Mouse (Mus musculus): ENCODE data around the gene Ifna9.
"Not testable (repeated sequence)": the region's sequence is repeated elsewhere in the genome, so short reads cannot be mapped to it uniquely, and the experiment has no call there.

Ifna9 gene

GRCm38 (mm10) chr4:88592285-88592684, at the start of gene Ifna9:
Gene Ifna9 (minus strand): TSS chr4:88592385.
- no peak for DNase-seq (ENCODE audit: low spot score in 2 of 2)

DNA sequence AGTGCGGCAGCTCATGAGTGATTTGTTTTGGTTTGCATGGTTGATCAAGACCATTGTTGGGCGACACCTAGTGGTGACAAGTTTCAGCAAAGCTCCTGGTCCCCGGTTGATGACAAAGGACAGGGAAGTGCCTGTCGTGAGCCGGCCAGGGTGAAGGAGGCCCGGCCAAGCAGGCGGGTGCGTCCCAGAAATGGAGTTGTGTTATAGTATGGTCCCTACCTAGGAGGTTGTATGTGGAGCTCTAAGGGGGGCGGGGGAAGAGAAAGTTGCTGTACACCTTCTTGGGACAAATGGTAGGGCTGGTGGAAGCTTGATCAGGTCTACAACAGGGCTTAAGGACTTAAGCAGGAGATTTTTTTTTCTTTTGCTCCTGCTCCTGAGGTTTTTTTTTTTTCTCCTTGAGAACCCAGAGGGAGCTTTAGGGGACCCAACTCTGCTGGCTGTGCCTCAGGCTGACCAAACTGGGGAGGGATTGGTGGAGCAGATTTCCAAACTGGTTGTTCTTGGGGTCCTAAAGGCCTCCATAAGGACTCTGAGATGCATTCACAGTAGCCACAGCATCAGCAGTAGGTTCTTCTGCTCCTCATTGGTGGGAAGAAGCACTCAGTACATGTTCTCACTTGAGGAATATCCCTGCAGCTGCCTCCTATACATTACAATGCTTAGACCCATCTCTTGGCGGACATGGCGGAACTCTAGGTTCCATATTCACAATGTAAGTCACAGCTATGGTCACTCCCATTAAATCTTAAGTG, 49.1 kb upstream of the Ifna9 start:
- DNase-seq (ENCODE audit: low spot score in 2 of 2): peak; percentile 83 to 86

DNA sequence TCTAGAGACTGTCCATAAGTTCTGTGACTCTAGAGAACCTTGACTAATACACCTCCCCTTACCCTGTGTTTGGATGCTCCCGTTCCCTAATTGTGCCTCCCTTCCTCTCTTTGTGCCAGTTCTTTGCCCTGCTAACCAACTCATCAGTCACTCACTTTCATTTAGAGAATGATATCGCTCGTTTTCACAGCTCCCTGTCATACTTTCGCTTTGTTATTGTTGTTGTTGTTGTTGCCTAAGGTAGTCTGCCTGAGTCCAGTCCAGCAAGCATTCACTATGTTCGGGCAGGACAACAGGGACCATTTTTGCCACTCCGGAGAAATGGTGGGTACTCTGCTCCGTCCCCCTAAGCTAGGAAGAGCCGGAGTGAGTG, 48.5 kb upstream of the Ifna9 start:
- no peak for DNase-seq (ENCODE audit: low spot score in 2 of 2)

GRCm38 (mm10) chr4:88634311-88634710, 42.1 kb upstream of the Ifna9 start, which contains the start of gene C87499:
Gene C87499 (minus strand): TSS chr4:88634411.
- DNase-seq (ENCODE audit: low spot score in 2 of 2): no peak

DNA sequence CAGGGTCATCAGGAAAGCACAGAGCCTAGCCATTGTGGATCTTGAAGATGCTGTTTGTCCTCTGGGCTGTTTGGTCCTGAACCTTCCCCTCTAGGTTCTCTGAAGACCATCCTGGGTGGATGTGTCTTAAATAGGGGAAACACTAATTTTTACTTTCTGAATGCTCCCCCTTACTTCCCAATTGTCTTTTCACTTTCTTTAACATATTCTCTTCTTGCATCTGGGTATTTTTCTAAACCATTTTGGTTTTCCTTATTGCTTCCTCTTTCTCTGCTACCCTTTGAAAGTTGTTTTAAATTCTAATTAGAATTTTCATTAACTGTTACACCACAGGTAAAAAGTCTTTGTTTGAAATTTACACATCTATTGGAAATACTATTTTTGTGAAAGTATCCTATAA, 11.1 kb upstream of the Ifna9 start, which contains the start of gene Ifna12:
TSS of gene Ifna12 (minus strand) at position 101 of the 400 bp plus-strand sequence.
- no peak for DNase-seq (ENCODE audit: low spot score in 2 of 2)

DNA sequence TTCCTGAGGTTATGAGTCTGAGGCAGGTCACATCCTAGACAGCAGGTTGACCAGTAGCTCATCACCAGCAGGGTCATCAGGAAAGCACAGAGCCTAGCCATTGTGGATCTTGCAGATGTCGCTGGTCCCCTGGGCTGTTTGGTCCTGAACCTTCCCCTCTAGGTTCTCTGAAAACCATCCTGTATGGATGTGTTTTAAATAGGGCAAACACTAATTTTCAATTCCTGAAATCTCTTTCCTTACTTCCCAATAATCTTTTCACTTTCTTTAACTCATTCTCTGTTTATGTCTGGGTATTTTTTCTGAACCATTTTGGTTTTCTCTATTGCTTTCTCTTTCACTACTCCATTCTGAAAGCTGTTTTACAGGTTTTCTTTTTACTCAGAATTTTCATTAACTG, 20.5 kb downstream of the Ifna9 start, which contains the start of gene Ifna14:
TSS of gene Ifna14 (minus strand) at position 101 of the 400 bp plus-strand sequence.
- DNase-seq (ENCODE audit: low spot score in 2 of 2): no peak

DNA sequence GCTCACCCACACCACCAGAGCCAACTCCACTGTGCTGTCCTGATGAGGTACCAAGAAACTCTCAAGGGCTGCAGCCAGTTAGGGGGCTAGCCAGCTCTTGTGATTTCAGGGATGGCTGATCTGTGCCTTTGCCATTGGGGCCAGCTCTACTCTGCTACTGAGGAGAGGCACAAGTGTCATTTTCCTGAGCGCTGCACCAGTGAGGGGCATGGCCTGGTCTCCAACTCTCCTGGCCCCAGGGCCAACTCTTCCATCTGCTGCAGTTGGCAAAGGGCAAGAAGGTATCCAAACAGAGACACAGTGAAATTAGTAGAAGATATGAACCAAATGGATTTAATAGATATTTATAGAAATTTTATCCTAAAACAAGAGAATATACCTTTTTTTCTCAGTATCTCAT, 30.4 kb downstream of the Ifna9 start:
- DNase-seq (ENCODE audit: low spot score in 2 of 2): no peak

DNA sequence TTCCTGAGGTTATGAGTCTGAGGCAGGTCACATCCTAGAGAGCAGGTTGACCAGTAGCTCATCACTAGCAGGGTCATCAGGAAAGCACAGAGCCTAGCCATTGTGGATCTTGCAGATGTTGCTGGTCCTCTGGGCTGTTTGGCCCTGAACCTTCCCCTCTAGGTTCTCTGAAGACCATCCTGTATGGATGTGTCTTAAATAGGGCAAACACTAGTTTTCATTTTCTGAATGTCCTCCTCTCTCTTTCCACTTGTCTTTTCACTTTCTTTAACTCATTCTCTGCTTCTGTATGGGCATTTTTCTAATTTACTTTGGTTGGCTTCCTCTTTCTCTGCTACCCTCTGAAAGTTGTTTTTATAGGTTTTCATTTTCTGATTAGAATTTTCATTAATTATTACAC, 34.0 kb downstream of the Ifna9 start, which contains the start of gene Ifna15:
TSS of gene Ifna15 (minus strand) at position 101 of the 400 bp plus-strand sequence.
- DNase-seq (ENCODE audit: low spot score in 2 of 2): not testable (repeated sequence)

- peak; percentile 47 to 67 for DNase-seq (ENCODE audit: low spot score in 2 of 2)
Observed at GRCm38 (mm10) chr4:88550161-88550945, 41.8 kb downstream of the Ifna9 start.

GRCm38 (mm10) chr4:88547986-88548385, 44.2 kb downstream of the Ifna9 start:
- no peak for DNase-seq (ENCODE audit: low spot score in 2 of 2)

DNA sequence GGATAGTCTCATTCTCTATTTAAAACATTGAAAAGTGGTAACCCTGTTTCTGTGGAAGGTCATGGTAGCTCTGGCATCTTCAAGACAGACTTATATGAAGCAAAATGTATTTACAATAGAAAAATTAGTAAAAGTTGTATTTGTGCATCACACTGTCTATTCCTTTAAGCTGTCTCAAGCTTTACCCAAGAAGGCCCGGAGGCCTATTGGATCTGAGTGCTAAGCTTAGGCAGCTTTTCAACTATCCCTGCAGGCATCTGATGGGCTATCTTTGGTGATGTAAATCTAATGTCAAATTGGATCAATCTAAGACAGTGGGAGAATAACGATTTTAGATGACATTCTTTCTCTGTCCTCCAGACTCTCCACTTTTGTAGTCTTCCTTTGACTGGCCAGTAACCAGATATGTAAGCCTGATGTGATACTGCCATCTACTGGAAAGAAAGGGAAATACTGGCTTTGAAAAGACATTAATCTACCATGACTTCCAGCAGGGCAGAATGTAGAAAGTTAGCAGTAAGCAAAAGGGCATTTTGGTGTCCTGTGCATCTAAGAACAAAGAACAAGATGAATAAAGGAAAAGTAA, 48.4 kb downstream of the Ifna9 start:
- peak in 1 of 2 experiments; percentile 43 for DNase-seq (ENCODE audit: low spot score in 2 of 2)
